Mouse (Mus musculus) forebrain, embryonic 12.5 days (tissue): ENCODE results near the gene Apon. TPM values are rescaled to one million over a fixed set of nuclear protein-coding genes. Genes with fewer than 3 reads are reported as not detected.
A peak's percentile ranks its signal among the peaks of the same experiment; 100 is the strongest.
"Not testable (repeated sequence)": the region's sequence is repeated elsewhere in the genome, so short reads cannot be mapped to it uniquely, and the experiment has no call there.

Source experiments
- ATAC-seq: fragments of 200-750 bp; cut with Nextera tagmentation; 2 replicates; pipeline ENCODE4 v1.8.0; 2017; ENCODE audit warnings: moderate TSS enrichment; ENCODE audit not compliant: low FRiP score
- H3K27ac ChIP-seq: fragments of 300-500 bp; sonication (generic); 2 replicates; pipeline ENCODE4 v1.5.1; 2016; ENCODE audit warnings: mild to moderate bottlenecking
- H3K27me3 ChIP-seq: fragments of 300-500 bp; sonication (generic); 2 replicates; pipeline ENCODE4 v1.6.1; 2016; ENCODE audit warnings: mild to moderate bottlenecking
- H3K36me3 ChIP-seq: fragments of 300-500 bp; sonication (generic); replicated peaks from 2 replicates; pipeline ENCODE4 v1.6.1; 2016; ENCODE audit warnings: mild to moderate bottlenecking
- H3K4me1 ChIP-seq: fragments of 300-500 bp; sonication (generic); 2 replicates; pipeline ENCODE4 v1.6.1; 2016
- H3K4me2 ChIP-seq: fragments of 300-500 bp; sonication (generic); 2 replicates; pipeline ENCODE4 v1.6.1; 2016; ENCODE audit warnings: mild to moderate bottlenecking, moderate library complexity
- H3K4me3 ChIP-seq: fragments of 300-500 bp; sonication (generic); replicated peaks from 2 replicates; pipeline ENCODE4 v1.5.1; 2016; ENCODE audit warnings: mild to moderate bottlenecking
- H3K9ac ChIP-seq: fragments of 300-500 bp; sonication (generic); 2 replicates; pipeline ENCODE4 v1.6.1; 2016; ENCODE audit warnings: mild to moderate bottlenecking
- H3K9me3 ChIP-seq: fragments of 300-500 bp; sonication (generic); 2 replicates; pipeline ENCODE4 v1.6.1; 2016
- WGBS: fragments of 180-500 bp; shearing (Covaris S2); methylation state at CpG from one replicate; pipeline ENCODE4 v1.1.7; 2016; 5-methylcytosine and 5-hydroxymethylcytosine counted together
- polyA plus RNA-seq: library from polyadenylated mRNA; unstranded; fragments of >200 nt; fragmentation: Nextera tagmentation; extraction: Ambion mirVana; gene quantifications from 2 replicates; pipeline ENCODE4 v1.2.1, GENCODE M21; 2016

Apon gene
- 0.54 and 0.87 TPM in 2 replicates for polyA plus RNA-seq

- peaks cover 44% of the 10 kb centered on the region for H3K36me3 ChIP-seq
- no peaks in the 10 kb centered on the region for H3K4me1 ChIP-seq
- no peak within 1 kb of the TSS for H3K9ac ChIP-seq
- no peak for ATAC-seq
- 91% methylated on average over 4 of the region's 4 CpGs for WGBS
- H3K27ac ChIP-seq, result no peak within 1 kb of the TSS
- no peaks in the 10 kb centered on the region for H3K27me3 ChIP-seq
- no peak within 1 kb of the TSS for H3K4me3 ChIP-seq
- H3K4me2 ChIP-seq, result no peak within 1 kb of the TSS
- H3K9me3 ChIP-seq, result no peaks in the 10 kb centered on the region
Measured at GRCm38 (mm10) chr10:128253677-128254255, at the start of gene Apon. Apon (plus strand) TSS chr10:128254096.

- Histone ChIP-seq H3K9ac (no peak overlapping the region), H3K4me1 (no peaks in the 10 kb centered on the region), H3K36me3 (peaks cover 18% of the 10 kb centered on the region; the same call in 1 of the 2 replicates), H3K9me3 (no peaks in the 10 kb centered on the region), H3K27ac (no peak overlapping the region), H3K4me3 (no peak overlapping the region), H3K4me2 (no peak overlapping the region), H3K27me3 (no peaks in the 10 kb centered on the region)
- WGBS, result 94% methylated on average over 15 of the region's 15 CpGs
- ATAC-seq, result no peak
Measured at GRCm38 (mm10) chr10:128204941-128205340, 49.0 kb upstream of the Apon start.

GRCm38 (mm10) chr10:128208326-128208725, 45.6 kb upstream of the Apon start:
- peaks cover 14% of the 10 kb centered on the region for H3K4me1 ChIP-seq
- no peak overlapping the region for H3K4me3 ChIP-seq
- H3K9ac ChIP-seq, result no peak overlapping the region
- H3K36me3 ChIP-seq, result peaks cover 18% of the 10 kb centered on the region; the same call in 1 of the 2 replicates
- H3K27ac ChIP-seq, result no peak overlapping the region
- no peaks in the 10 kb centered on the region for H3K9me3 ChIP-seq
- no peak overlapping the region for H3K4me2 ChIP-seq
- 94% methylated on average over 10 of the region's 10 CpGs for WGBS
- peaks cover 4% of the 10 kb centered on the region for H3K27me3 ChIP-seq
- ATAC-seq, result no peak

GRCm38 (mm10) chr10:128209311-128210009, 44.4 kb upstream of the Apon start:
- ATAC-seq, result no peak
- no peaks in the 10 kb centered on the region for H3K9me3 ChIP-seq
- H3K4me3 ChIP-seq, result no peak overlapping the region
- 94% methylated on average over 11 of the region's 11 CpGs for WGBS
- H3K27ac ChIP-seq, result no peak overlapping the region
- peaks cover 18% of the 10 kb centered on the region; the same call in 1 of the 2 replicates for H3K36me3 ChIP-seq
- peaks cover 8% of the 10 kb centered on the region for H3K27me3 ChIP-seq
- no peak overlapping the region for H3K4me2 ChIP-seq
- peaks cover 14% of the 10 kb centered on the region for H3K4me1 ChIP-seq
- H3K9ac ChIP-seq, result no peak overlapping the region

- H3K36me3 ChIP-seq, result peaks cover 18% of the 10 kb centered on the region; the same call in 1 of the 2 replicates
- no peak overlapping the region for H3K27ac ChIP-seq
- no peak overlapping the region for H3K9ac ChIP-seq
- 91% methylated on average over 2 of the region's 2 CpGs for WGBS
- peaks cover 10% of the 10 kb centered on the region for H3K27me3 ChIP-seq
- H3K9me3 ChIP-seq, result no peaks in the 10 kb centered on the region
- H3K4me1 ChIP-seq, result peaks cover 14% of the 10 kb centered on the region
- ATAC-seq, result no peak
- H3K4me2 ChIP-seq, result no peak overlapping the region
- peak overlapping the region; percentile 56; the same call in 1 of the 2 replicates for H3K4me3 ChIP-seq
Measured at GRCm38 (mm10) chr10:128210131-128210530, 43.8 kb upstream of the Apon start.

- 37% methylated on average over 14 of the region's 14 CpGs for WGBS
- no peak overlapping the region for H3K27ac ChIP-seq
- H3K9me3 ChIP-seq, result no peaks in the 10 kb centered on the region
- peaks cover 16% of the 10 kb centered on the region; the same call in 1 of the 2 replicates for H3K36me3 ChIP-seq
- H3K27me3 ChIP-seq, result peaks cover 10% of the 10 kb centered on the region
- H3K9ac ChIP-seq, result peak overlapping the region; percentile 65
- ATAC-seq, result 0 out of 2 replicates have a peak, but pooled peaks have one; percentile 20
- H3K4me1 ChIP-seq, result peaks cover 14% of the 10 kb centered on the region
- peak overlapping the region; percentile 85 for H3K4me2 ChIP-seq
- peak overlapping the region; percentile 56 for H3K4me3 ChIP-seq
Measured at GRCm38 (mm10) chr10:128210954-128211353, 42.9 kb upstream of the Apon start.

GRCm38 (mm10) chr10:128211390-128212108, 42.3 kb upstream of the Apon start, which contains the start of gene Spryd4:
Spryd4 (minus strand) TSS chr10:128211807.
- Histone ChIP-seq H3K27ac (no peak within 1 kb of the TSS), H3K27me3 (peaks cover 10% of the 10 kb centered on the region), H3K4me1 (peaks cover 14% of the 10 kb centered on the region), H3K4me2 (peak within 1 kb of the TSS; percentile 85), H3K36me3 (0 out of 2 replicates have a peak, but pooled peaks cover 10% of the 10 kb centered on the region), H3K4me3 (peak within 1 kb of the TSS; percentile 56), H3K9me3 (no peaks in the 10 kb centered on the region), H3K9ac (peak within 1 kb of the TSS; percentile 65)
- WGBS, result under 1% methylated on average over 30 of the region's 30 CpGs
- peak; percentile 97 for ATAC-seq

- no peaks in the 10 kb centered on the region for H3K9me3 ChIP-seq
- H3K4me1 ChIP-seq, result peaks cover 14% of the 10 kb centered on the region
- peaks cover 10% of the 10 kb centered on the region for H3K27me3 ChIP-seq
- ATAC-seq, result no peak
- 58% methylated on average over 6 of the region's 6 CpGs for WGBS
- peak overlapping the region; percentile 85 for H3K4me2 ChIP-seq
- no peak overlapping the region for H3K9ac ChIP-seq
- H3K27ac ChIP-seq, result no peak overlapping the region
- H3K4me3 ChIP-seq, result peak overlapping the region; percentile 56
- 0 out of 2 replicates have a peak, but pooled peaks cover 8% of the 10 kb centered on the region for H3K36me3 ChIP-seq
Measured at GRCm38 (mm10) chr10:128212148-128212547, 41.7 kb upstream of the Apon start.

- H3K36me3 ChIP-seq, result 0 out of 2 replicates have a peak, but pooled peaks cover 8% of the 10 kb centered on the region
- peak overlapping the region; percentile 30; the same call in 1 of the 2 replicates for H3K9ac ChIP-seq
- peaks cover 10% of the 10 kb centered on the region for H3K27me3 ChIP-seq
- H3K9me3 ChIP-seq, result no peaks in the 10 kb centered on the region
- H3K4me1 ChIP-seq, result peaks cover 14% of the 10 kb centered on the region
- H3K27ac ChIP-seq, result no peak overlapping the region
- H3K4me2 ChIP-seq, result peak overlapping the region; percentile 49
- ATAC-seq, result no peak
- peak overlapping the region; percentile 24 for H3K4me3 ChIP-seq
- 3% methylated on average over 18 of the region's 18 CpGs for WGBS
Measured at GRCm38 (mm10) chr10:128212871-128213323, 41.0 kb upstream of the Apon start.

- not testable (repeated sequence) for H3K9ac ChIP-seq, H3K4me3 ChIP-seq, ATAC-seq, H3K27ac ChIP-seq, H3K4me2 ChIP-seq, H3K36me3 ChIP-seq, H3K9me3 ChIP-seq
- Histone ChIP-seq H3K4me1 (peaks cover 14% of the 10 kb centered on the region), H3K27me3 (peaks cover 10% of the 10 kb centered on the region)
- 90% methylated on average over 4 of the region's 4 CpGs for WGBS
Measured at GRCm38 (mm10) chr10:128214112-128214511, 39.8 kb upstream of the Apon start.

- Histone ChIP-seq H3K27me3 (peaks cover 10% of the 10 kb centered on the region), H3K4me1 (peaks cover 14% of the 10 kb centered on the region), H3K36me3 (no peaks in the 10 kb centered on the region), H3K27ac (no peak overlapping the region), H3K9me3 (no peaks in the 10 kb centered on the region), H3K4me3 (no peak overlapping the region), H3K9ac (no peak overlapping the region), H3K4me2 (no peak overlapping the region)
- ATAC-seq, result no peak
- WGBS, result 89% methylated on average over 5 of the region's 5 CpGs
Measured at GRCm38 (mm10) chr10:128214981-128215380, 38.9 kb upstream of the Apon start.
